Mouse (Mus musculus) stomach, postnatal 0 days (tissue): ENCODE data around the gene Dclk2.

Experiments
- CTCF ChIP-seq: IDR thresholded peaks from 2 replicates; pipeline ENCODE4 v1.5.1; 2016; ENCODE audit warnings: antibody characterized with exemption, low read depth, mild to moderate bottlenecking, moderate library complexity
- EP300 ChIP-seq: optimal IDR thresholded peaks from 2 replicates; pipeline ENCODE3; 2016; ENCODE audit warnings: antibody characterized with exemption

- no peak for TF ChIP-seq CTCF
- no peak for TF ChIP-seq EP300
These were observed 99.3 kb downstream of the Dclk2 start for GRCm38 (mm10) chr3:86821383-86821782.
